Mouse (Mus musculus) small intestine, adult 2 months (tissue): ENCODE results near the gene Platr17.

ENCODE experiments used
- CTCF ChIP-seq: fragments of 200-500 bp; IDR thresholded peaks from 2 replicates; pipeline ENCODE4 v1.5.1; 2012; ENCODE audit warnings: low read depth, mild to moderate bottlenecking, control low read depth, inconsistent platforms, low read length, moderate library complexity, mixed read lengths; ENCODE audit not compliant: insufficient replicate concordance, insufficient read length; ENCODE audit errors: extremely low read depth
- POLR2A ChIP-seq: fragments of 200-500 bp; IDR thresholded peaks from 2 replicates; pipeline ENCODE4 v1.6.1; 2012; ENCODE audit warnings: low read depth, mild to moderate bottlenecking, control low read depth, inconsistent platforms, low read length, moderate library complexity

DNA sequence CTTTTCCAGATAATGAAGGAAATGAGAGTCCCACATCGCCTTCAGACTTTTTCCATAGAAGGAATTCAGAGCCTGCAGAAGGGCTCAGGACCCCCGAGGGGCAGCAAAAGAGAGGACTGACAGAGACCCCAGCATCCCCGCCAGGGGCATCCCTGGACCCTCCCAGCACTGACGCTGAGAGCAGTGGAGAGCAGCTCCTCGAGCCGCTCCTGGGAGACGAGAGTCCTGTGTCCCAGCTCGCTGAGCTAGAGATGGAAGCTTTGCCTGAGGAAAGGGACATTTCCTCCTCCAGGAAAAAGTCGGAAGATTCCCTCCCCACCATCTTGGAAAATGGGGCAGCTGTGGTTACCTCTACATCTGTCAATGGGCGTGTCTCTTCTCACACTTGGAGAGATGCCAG is 8.3 kb downstream of the Platr17 start:
- no peak for TF ChIP-seq POLR2A
- no peak for TF ChIP-seq CTCF
